Mouse (Mus musculus): ENCODE results near the gene Ndufaf5. TPM values are rescaled to one million over a fixed set of nuclear protein-coding genes. Genes with fewer than 3 reads are reported as not detected.

Gene Ndufaf5
- total and polyA plus RNA-seq, 3 experiments, result 17.1 to 21.1 TPM; not detected in 1

DNA sequence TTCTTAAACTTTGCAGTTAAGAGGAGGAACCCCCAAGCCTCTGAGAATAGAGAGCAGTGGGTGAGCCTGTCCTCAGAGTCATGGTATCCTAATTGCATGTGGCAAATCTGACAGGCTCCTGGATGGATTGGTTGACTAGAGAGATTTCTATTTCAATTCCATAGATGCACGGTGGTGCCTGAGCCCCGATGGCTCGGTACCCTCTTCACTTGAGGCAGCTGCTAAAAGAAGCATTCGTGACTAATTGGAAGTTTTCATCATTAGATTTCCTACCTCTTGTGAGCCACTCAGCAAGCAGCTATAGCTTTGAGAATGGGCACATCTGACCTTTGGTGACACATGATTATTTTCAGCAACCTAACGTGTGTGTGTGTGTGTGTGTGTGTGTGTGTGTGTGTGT lies 71.9 kb downstream of the Ndufaf5 start:
- DNase-seq (ENCODE audit: low read depth, low spot score), result no peak
- Histone ChIP-seq H3K79me2 (ENCODE audit: control insufficient read depth, insufficient read depth, low read length, poor library complexity) (no peaks in the 10 kb centered on the region), H3K9me3 (replicated peaks; ENCODE audit: insufficient read depth, low read length) (no peaks in the 10 kb centered on the region), H3K27ac (ENCODE audit: control insufficient read depth, low read depth, low read length) (no peak overlapping the region), H3K4me1 (ENCODE audit: control insufficient read depth in 1 of 2, insufficient read depth in 2 of 2, low read length in 2 of 2) (no peaks in the 10 kb centered on the region), H3K9ac (ENCODE audit: control insufficient read depth, low read depth, low read length, poor library complexity, severe bottlenecking) (no peak overlapping the region), H3K27me3 (ENCODE audit: control insufficient read depth in 1 of 2, insufficient read depth in 2 of 2, low read length in 2 of 2) (no peaks in the 10 kb centered on the region; a peak in 1 of 4 replicates), H3K36me3 (ENCODE audit: control insufficient read depth in 1 of 2, insufficient read depth in 2 of 2, low read length in 2 of 2) (no peaks in the 10 kb centered on the region), H3K4me3 (ENCODE audit: control insufficient read depth in 1 of 2, insufficient read depth in 1 of 2, low read depth in 2 of 2, low read length in 2 of 2) (no peak overlapping the region)
- TF ChIP-seq MEF2A (IDR thresholded peaks at IDR 0.05; ENCODE audit: extremely low read depth, insufficient replicate concordance, low read depth, low read length, poor library complexity, severe bottlenecking) (no peak), ZC3H11A (IDR thresholded peaks at IDR 0.05; ENCODE audit: low read depth, low read length) (no peak), CTCF (IDR thresholded peaks at IDR 0.05 in 2 of 3, conservative IDR thresholded peaks at IDR 0.05 in 1 of 3; ENCODE audit: control insufficient read depth in 1 of 3, insufficient read depth in 1 of 3, low read depth in 2 of 3, low read length in 3 of 3, poor library complexity in 1 of 3, severe bottlenecking in 1 of 3) (no peak), MYB (IDR thresholded peaks at IDR 0.05; ENCODE audit: low read depth, low read length) (no peak), E2F4 (IDR thresholded peaks at IDR 0.05; ENCODE audit: borderline replicate concordance, low read depth, low read length) (no peak), EP300 (IDR thresholded peaks at IDR 0.05; ENCODE audit: low read depth in 1 of 2, low read length in 2 of 2) (no peak), TBP (IDR thresholded peaks at IDR 0.05; ENCODE audit: low read depth, low read length) (no peak), ZKSCAN1 (IDR thresholded peaks at IDR 0.05; ENCODE audit: low read depth, low read length) (no peak), USF2 (IDR thresholded peaks at IDR 0.05; ENCODE audit: borderline replicate concordance in 1 of 2, insufficient read depth in 1 of 2, low read depth in 1 of 2, low read length in 2 of 2) (no peak), RCOR1 (IDR thresholded peaks at IDR 0.05; ENCODE audit: low read depth, low read length) (no peak), NELFE (IDR thresholded peaks at IDR 0.05; ENCODE audit: low read depth, low read length) (no peak), MAZ (IDR thresholded peaks at IDR 0.05; ENCODE audit: low read depth, low read length) (no peak), GATA1 (IDR thresholded peaks at IDR 0.05; ENCODE audit: low read depth, low read length) (no peak), TCF12 (IDR thresholded peaks at IDR 0.05; ENCODE audit: low read depth, low read length) (no peak), HCFC1 (IDR thresholded peaks at IDR 0.05; ENCODE audit: low read depth, low read length) (no peak), MYC (IDR thresholded peaks at IDR 0.05; ENCODE audit: low read depth, low read length) (no peak), CHD2 (IDR thresholded peaks at IDR 0.05; ENCODE audit: low read length) (no peak), SMC3 (IDR thresholded peaks at IDR 0.05; ENCODE audit: low read depth, low read length) (no peak), POLR2AphosphoS5 (IDR thresholded peaks at IDR 0.05; ENCODE audit: borderline replicate concordance, low read depth, low read length) (no peak)

DNA sequence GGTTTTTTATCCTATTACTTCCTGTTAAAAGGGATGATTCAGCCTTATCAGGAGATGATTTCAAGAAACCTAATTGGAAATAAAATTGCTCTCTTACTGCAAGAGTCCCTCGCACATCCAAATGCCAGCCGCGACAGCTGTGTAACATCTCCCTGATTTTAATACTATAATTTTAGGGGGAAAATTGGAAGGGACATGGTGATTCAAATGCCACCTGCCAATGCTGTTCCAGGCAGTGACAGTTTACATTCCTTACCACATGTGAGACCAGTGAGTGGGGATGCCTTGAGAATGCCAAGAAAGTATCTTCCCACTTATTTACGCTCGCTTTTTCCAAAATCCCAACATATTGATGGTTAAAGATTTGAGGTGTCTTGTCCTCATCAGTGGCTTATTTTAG lies 72.7 kb downstream of the Ndufaf5 start:
- TF ChIP-seq GATA1 (IDR thresholded peaks at IDR 0.05; ENCODE audit: low read depth, low read length), result no peak
- TF ChIP-seq UBTF (IDR thresholded peaks at IDR 0.05; ENCODE audit: borderline replicate concordance, insufficient read depth, low read depth, low read length), result no peak
- TF ChIP-seq SMC3 (IDR thresholded peaks at IDR 0.05; ENCODE audit: low read depth, low read length), result no peak
- TF ChIP-seq HCFC1 (IDR thresholded peaks at IDR 0.05; ENCODE audit: low read depth, low read length), result no peak
- TF ChIP-seq ZKSCAN1 (IDR thresholded peaks at IDR 0.05; ENCODE audit: low read depth, low read length), result no peak
- TF ChIP-seq MAX (IDR thresholded peaks at IDR 0.05; ENCODE audit: low read length), result no peak
- TF ChIP-seq USF1 (IDR thresholded peaks at IDR 0.05; ENCODE audit: low read depth, low read length), result no peak
- no peak for TF ChIP-seq E2F4 (IDR thresholded peaks at IDR 0.05; ENCODE audit: borderline replicate concordance, low read depth, low read length)
- TF ChIP-seq NELFE (IDR thresholded peaks at IDR 0.05; ENCODE audit: low read depth, low read length), result no peak
- no peak for TF ChIP-seq USF2 (IDR thresholded peaks at IDR 0.05; ENCODE audit: borderline replicate concordance in 1 of 2, insufficient read depth in 1 of 2, low read depth in 1 of 2, low read length in 2 of 2)
- no peak for TF ChIP-seq CTCF (IDR thresholded peaks at IDR 0.05 in 2 of 3, conservative IDR thresholded peaks at IDR 0.05 in 1 of 3; ENCODE audit: control insufficient read depth in 1 of 3, insufficient read depth in 1 of 3, low read depth in 2 of 3, low read length in 3 of 3, poor library complexity in 1 of 3, severe bottlenecking in 1 of 3)
- TF ChIP-seq MAZ (IDR thresholded peaks at IDR 0.05; ENCODE audit: low read depth, low read length), result no peak
- TF ChIP-seq POLR2AphosphoS2 (IDR thresholded peaks at IDR 0.05; ENCODE audit: low read length), result no peak
- TF ChIP-seq GABPA (IDR thresholded peaks at IDR 0.05; ENCODE audit: low read depth, low read length), result no peak
- TF ChIP-seq ZNF384 (IDR thresholded peaks at IDR 0.05; ENCODE audit: low read depth, low read length), result no peak
- TF ChIP-seq MYC (IDR thresholded peaks at IDR 0.05; ENCODE audit: low read depth, low read length), result no peak
- TF ChIP-seq JUND (IDR thresholded peaks at IDR 0.05; ENCODE audit: low read depth, low read length), result no peak
- no peak for TF ChIP-seq MEF2A (IDR thresholded peaks at IDR 0.05; ENCODE audit: extremely low read depth, insufficient replicate concordance, low read depth, low read length, poor library complexity, severe bottlenecking)
- TF ChIP-seq POLR2AphosphoS5 (IDR thresholded peaks at IDR 0.05; ENCODE audit: borderline replicate concordance, low read depth, low read length), result no peak
- no peak for DNase-seq (ENCODE audit: low read depth, low spot score)
- H3K4me3 ChIP-seq (ENCODE audit: control insufficient read depth in 1 of 2, insufficient read depth in 1 of 2, low read depth in 2 of 2, low read length in 2 of 2), result no peak overlapping the region
- no peaks in the 10 kb centered on the region for H3K9me3 ChIP-seq (replicated peaks; ENCODE audit: insufficient read depth, low read length)
- H3K36me3 ChIP-seq (ENCODE audit: control insufficient read depth in 1 of 2, insufficient read depth in 2 of 2, low read length in 2 of 2), result no peaks in the 10 kb centered on the region
- no peaks in the 10 kb centered on the region; a peak in 1 of 4 replicates for H3K27me3 ChIP-seq (ENCODE audit: control insufficient read depth in 1 of 2, insufficient read depth in 2 of 2, low read length in 2 of 2)
- no peaks in the 10 kb centered on the region for H3K4me1 ChIP-seq (ENCODE audit: control insufficient read depth in 1 of 2, insufficient read depth in 2 of 2, low read length in 2 of 2)
- H3K79me2 ChIP-seq (ENCODE audit: control insufficient read depth, insufficient read depth, low read length, poor library complexity), result no peaks in the 10 kb centered on the region
- no peak overlapping the region for H3K27ac ChIP-seq (ENCODE audit: control insufficient read depth, low read depth, low read length)
- H3K9ac ChIP-seq (ENCODE audit: control insufficient read depth, low read depth, low read length, poor library complexity, severe bottlenecking), result no peak overlapping the region

Measured in MEL (cell line).